23 mouse cellular contexts compared by ENCODE assay signal in genomic region chr11:25595303-25595702, GRCm38 (mm10).
DNase-seq lines count a peak whose midpoint lies in the region; ATAC-seq and TF ChIP-seq lines count a peak whose summit lies in the region.
"Had no signal": no experiment of that assay in that cellular context is flagged by ENCODE, and none has a peak within 500 bp of the region (broad histone marks: within the 10 kb centered on the region; RNA-seq: fewer than 3 reads in every experiment).

No protein-coding gene starts in this region.

- WGBS in midbrain, embryonic 10.5 days: 30% methylated on average over 6 of the region's 6 CpGs
- 14% methylated on average over 6 of the region's 6 CpGs for WGBS in midbrain, postnatal 0 days
- WGBS in midbrain, embryonic 12.5 days: 15% methylated on average over 6 of the region's 6 CpGs
- WGBS in midbrain, embryonic 15.5 days: 17% methylated on average over 6 of the region's 6 CpGs
- 74% methylated on average over 6 of the region's 6 CpGs for WGBS in heart, embryonic 10.5 days
- WGBS in lung, postnatal 0 days: 72% methylated on average over 6 of the region's 6 CpGs

- no peak overlapping the region for H3K4me2 ChIP-seq in midbrain, postnatal 0 days (ENCODE audit: low read depth, low read length, poor library complexity, severe bottlenecking)
- no peak overlapping the region for H3K4me2 ChIP-seq in midbrain, embryonic 12.5 days (replicated peaks)
- no peak overlapping the region for H3K4me2 ChIP-seq in midbrain, embryonic 15.5 days
- H3K4me2 ChIP-seq in lung, postnatal 0 days (replicated peaks; ENCODE audit: low read depth, low read length): no peak overlapping the region
- H3K4me2 ChIP-seq: embryonic facial prominence, embryonic 15.5 days; heart, embryonic 11.5 days; heart, embryonic 15.5 days; hindbrain, embryonic 13.5 days had no signal

- no peak overlapping the region for H3K4me3 ChIP-seq in midbrain, embryonic 10.5 days
- H3K4me3 ChIP-seq in midbrain, postnatal 0 days (ENCODE audit: low read depth, low read length): no peak overlapping the region
- H3K4me3 ChIP-seq in midbrain, embryonic 12.5 days: no peak overlapping the region
- H3K4me3 ChIP-seq in midbrain, embryonic 15.5 days: no peak overlapping the region
- H3K4me3 ChIP-seq in heart, embryonic 10.5 days: no peak overlapping the region
- no peak overlapping the region for H3K4me3 ChIP-seq in lung, postnatal 0 days (ENCODE audit: low read depth, low read length)
- H3K4me3 ChIP-seq: embryonic facial prominence, embryonic 15.5 days; erythroblast, embryonic 14.5 days; forebrain, embryonic 10.5 days; heart, embryonic 15.5 days; hindbrain, embryonic 13.5 days had no signal

- TF ChIP-seq CTCF in midbrain, postnatal 0 days (IDR thresholded peaks at IDR 0.05): no peak
- TF ChIP-seq CTCF in lung, postnatal 0 days (IDR thresholded peaks at IDR 0.05): no peak

- no peaks in the 10 kb centered on the region for H3K9me3 ChIP-seq in midbrain, embryonic 10.5 days (replicated peaks)
- no peaks in the 10 kb centered on the region for H3K9me3 ChIP-seq in midbrain, postnatal 0 days (ENCODE audit: low read length)
- no peaks in the 10 kb centered on the region for H3K9me3 ChIP-seq in midbrain, embryonic 12.5 days
- no peaks in the 10 kb centered on the region for H3K9me3 ChIP-seq in midbrain, embryonic 15.5 days
- no peaks in the 10 kb centered on the region for H3K9me3 ChIP-seq in heart, embryonic 10.5 days
- H3K9me3 ChIP-seq in lung, postnatal 0 days (ENCODE audit: low read length): no peaks in the 10 kb centered on the region
- H3K9me3 ChIP-seq: embryonic facial prominence, embryonic 15.5 days; forebrain, embryonic 10.5 days; heart, embryonic 15.5 days; hindbrain, embryonic 13.5 days had no signal

- H3K4me1 ChIP-seq in midbrain, embryonic 10.5 days: peaks cover 49% of the 10 kb centered on the region
- no peaks in the 10 kb centered on the region for H3K4me1 ChIP-seq in midbrain, postnatal 0 days (ENCODE audit: insufficient read depth, low read length)
- peaks cover 20% of the 10 kb centered on the region for H3K4me1 ChIP-seq in midbrain, embryonic 12.5 days
- peaks cover 4% of the 10 kb centered on the region for H3K4me1 ChIP-seq in midbrain, embryonic 15.5 days
- H3K4me1 ChIP-seq in heart, embryonic 10.5 days: 0 out of 2 replicates have a peak, but pooled peaks cover 2% of the 10 kb centered on the region
- H3K4me1 ChIP-seq in lung, postnatal 0 days (ENCODE audit: insufficient read depth, low read depth, low read length): no peaks in the 10 kb centered on the region
- H3K4me1 ChIP-seq: embryonic facial prominence, embryonic 15.5 days had no signal

- no peak for ATAC-seq in midbrain, postnatal 0 days (ENCODE audit: low FRiP score)
- peak; percentile 74 for ATAC-seq in midbrain, embryonic 12.5 days (ENCODE audit: low FRiP score, low read depth)
- peak; percentile 55; the same call in 1 of the 2 replicates for ATAC-seq in midbrain, embryonic 15.5 days (replicated peaks)
- no peak for ATAC-seq in lung, postnatal 0 days
- ATAC-seq in megakaryocyte, adult 5-6 weeks (ENCODE audit: poor library complexity, severe bottlenecking): no peak
- ATAC-seq: forebrain, embryonic 14.5 days; hindbrain, postnatal 0 days had no signal

- DNase-seq in midbrain, embryonic 10.5 days (ENCODE audit: low spot score): peak; percentile 30
- no peak for DNase-seq in midbrain, postnatal 0 days (ENCODE audit: low spot score)
- no peak for DNase-seq in heart, embryonic 10.5 days (ENCODE audit: low spot score)
- DNase-seq in lung, postnatal 0 days (ENCODE audit: low spot score): no peak
- DNase-seq: adrenal gland, adult 2 months; adrenal gland, postnatal 25 days; cerebellum, adult 11 months; cerebellum, adult 8-10 months; cerebellum, postnatal 14 days; gastrocnemius, postnatal 10 days; heart, adult 18-20 months; heart, postnatal 14 days had no signal

- no peaks in the 10 kb centered on the region for H3K36me3 ChIP-seq in midbrain, embryonic 10.5 days
- H3K36me3 ChIP-seq in midbrain, postnatal 0 days (ENCODE audit: insufficient read depth, low read length): no peaks in the 10 kb centered on the region
- no peaks in the 10 kb centered on the region for H3K36me3 ChIP-seq in midbrain, embryonic 12.5 days
- no peaks in the 10 kb centered on the region for H3K36me3 ChIP-seq in midbrain, embryonic 15.5 days (replicated peaks)
- no peaks in the 10 kb centered on the region for H3K36me3 ChIP-seq in heart, embryonic 10.5 days
- no peaks in the 10 kb centered on the region for H3K36me3 ChIP-seq in lung, postnatal 0 days (ENCODE audit: insufficient read depth, low read length)
- H3K36me3 ChIP-seq: embryonic facial prominence, embryonic 15.5 days; forebrain, embryonic 10.5 days; heart, embryonic 15.5 days; hindbrain, embryonic 13.5 days had no signal

- no peak for TF ChIP-seq EP300 in lung, postnatal 0 days (IDR thresholded peaks at IDR 0.05)

- H3K9ac ChIP-seq in midbrain, postnatal 0 days (replicated peaks; ENCODE audit: low read length, poor library complexity, severe bottlenecking): no peak overlapping the region
- no peak overlapping the region for H3K9ac ChIP-seq in midbrain, embryonic 12.5 days (replicated peaks)
- H3K9ac ChIP-seq in midbrain, embryonic 15.5 days: no peak overlapping the region
- no peak overlapping the region for H3K9ac ChIP-seq in lung, postnatal 0 days (replicated peaks; ENCODE audit: low read depth)
- H3K9ac ChIP-seq: embryonic facial prominence, embryonic 15.5 days; heart, embryonic 15.5 days; hindbrain, embryonic 13.5 days had no signal

- H3K27me3 ChIP-seq in midbrain, embryonic 10.5 days (ENCODE audit: low read depth, poor library complexity, severe bottlenecking): no peaks in the 10 kb centered on the region
- no peaks in the 10 kb centered on the region for H3K27me3 ChIP-seq in midbrain, postnatal 0 days (ENCODE audit: insufficient read depth, low read length)
- H3K27me3 ChIP-seq in midbrain, embryonic 12.5 days: no peaks in the 10 kb centered on the region
- H3K27me3 ChIP-seq in midbrain, embryonic 15.5 days (replicated peaks): no peaks in the 10 kb centered on the region
- H3K27me3 ChIP-seq in heart, embryonic 10.5 days (ENCODE audit: insufficient read depth, poor library complexity, severe bottlenecking): no peaks in the 10 kb centered on the region
- H3K27me3 ChIP-seq in lung, postnatal 0 days (replicated peaks; ENCODE audit: insufficient read depth, low read length): no peaks in the 10 kb centered on the region
- H3K27me3 ChIP-seq: embryonic facial prominence, embryonic 15.5 days; heart, embryonic 15.5 days; hindbrain, embryonic 13.5 days had no signal

- peak overlapping the region; percentile 59; the same call in 1 of the 2 replicates for H3K27ac ChIP-seq in midbrain, embryonic 10.5 days (replicated peaks)
- no peak overlapping the region for H3K27ac ChIP-seq in midbrain, postnatal 0 days (ENCODE audit: low read depth, low read length)
- H3K27ac ChIP-seq in midbrain, embryonic 12.5 days (replicated peaks): no peak overlapping the region
- no peak overlapping the region for H3K27ac ChIP-seq in midbrain, embryonic 15.5 days
- no peak overlapping the region for H3K27ac ChIP-seq in heart, embryonic 10.5 days
- H3K27ac ChIP-seq in lung, postnatal 0 days (ENCODE audit: low read length): no peak overlapping the region
- H3K27ac ChIP-seq: embryonic facial prominence, embryonic 15.5 days; forebrain, embryonic 10.5 days; heart, embryonic 15.5 days; hindbrain, embryonic 13.5 days; hindbrain, postnatal 0 days had no signal

Comparison
In these comparisons a context has a peak if more than half of its experiments do, and no peak if none do; other contexts are left out.
1. ATAC-seq: peak in midbrain, embryonic 12.5 days (single experiment) and midbrain, embryonic 15.5 days (single experiment); none in midbrain, postnatal 0 days (single experiment), lung, postnatal 0 days (single experiment) and megakaryocyte, adult 5-6 weeks (single experiment).